Mouse (Mus musculus): ENCODE measurements at regions not wholly inside any gene's neighbourhood (a gene's known extent, or its start where the extent isn't known, plus 50 kb on each side); places are given as distances from the start of the nearest gene placed in this dataset.

- no peak for DNase-seq (ENCODE audit: low read depth, low spot score)
Measured at GRCm38 (mm10) chr7:72737792-72738191, 431.4 kb upstream of the Mctp2 start.

- no peak for DNase-seq (ENCODE audit: low read depth, low spot score)
Measured at GRCm38 (mm10) chr7:72738324-72738944, 432.0 kb upstream of the Mctp2 start.

- no peak for DNase-seq (ENCODE audit: low read depth, low spot score)
Measured at GRCm38 (mm10) chr7:72742376-72742775, 436.0 kb upstream of the Mctp2 start.

DNA sequence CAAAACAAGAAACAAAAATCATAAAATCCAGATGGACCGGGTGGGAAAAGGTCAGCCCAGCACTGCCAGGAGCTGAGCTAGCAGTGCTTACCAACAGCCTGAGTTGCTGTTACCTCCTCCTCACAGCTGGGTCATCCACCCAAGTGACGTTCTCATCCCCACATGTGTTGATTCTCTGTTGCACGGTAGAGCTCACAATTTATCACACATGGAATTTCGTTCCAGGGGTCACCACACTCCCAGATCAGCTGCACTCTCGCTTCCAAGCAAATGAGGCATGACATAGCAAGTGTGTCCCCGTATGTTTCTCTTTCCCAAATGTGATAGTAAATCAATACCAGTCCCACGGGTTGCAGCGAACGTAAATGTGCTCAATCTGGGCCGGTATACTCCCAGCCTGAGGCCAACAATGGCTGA lies 445.1 kb upstream of the Mctp2 start:
- no peak for DNase-seq (ENCODE audit: low read depth, low spot score)

DNA sequence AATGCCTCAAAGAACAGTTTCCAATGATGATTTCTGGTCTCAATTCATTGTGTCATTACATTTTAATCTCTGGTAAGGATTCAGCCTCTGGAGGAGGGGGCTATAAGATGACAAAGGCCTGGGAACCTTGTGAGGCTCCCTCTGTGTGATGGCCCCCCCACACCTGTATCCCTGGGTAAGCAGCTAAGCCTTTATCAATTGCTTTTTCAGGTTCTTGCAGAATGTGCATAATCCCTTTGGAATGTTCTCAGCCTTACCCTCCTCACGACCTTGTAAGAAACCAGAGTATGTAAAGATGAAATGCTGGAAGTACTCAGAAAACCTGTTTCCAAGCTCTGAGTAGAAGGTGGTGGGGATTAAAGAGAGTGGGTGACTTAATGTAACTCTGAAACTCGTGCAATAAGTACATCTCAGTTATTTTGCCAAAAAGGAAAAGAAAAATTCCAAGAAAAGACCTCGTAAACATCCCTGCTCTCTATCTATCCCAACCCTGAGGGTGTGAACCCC lies 446.7 kb upstream of the Mctp2 start:
- DNase-seq (ENCODE audit: low read depth, low spot score), result no peak

GRCm38 (mm10) chr7:72762711-72763110 lies 456.3 kb upstream of the Mctp2 start:
- DNase-seq (ENCODE audit: low read depth, low spot score), result no peak

DNA sequence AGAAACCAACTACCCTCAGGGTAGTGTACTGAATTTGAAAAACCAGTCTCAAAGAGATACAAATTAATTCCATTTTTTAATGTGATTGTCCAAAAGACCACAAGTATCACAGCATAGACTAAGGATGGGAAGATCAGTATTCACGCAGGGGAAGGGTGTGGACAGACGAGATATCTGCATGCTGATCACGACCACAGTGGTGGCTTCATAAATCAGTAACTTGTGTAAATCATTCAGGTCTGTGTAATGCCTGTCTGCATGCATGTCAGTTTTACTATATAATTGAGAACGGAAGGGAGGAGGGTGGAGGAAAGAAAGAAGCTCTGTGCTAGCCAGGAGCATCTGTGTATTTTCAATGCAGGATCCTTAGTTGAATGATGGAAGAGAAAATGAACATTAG lies 462.3 kb upstream of the Mctp2 start:
- DNase-seq (ENCODE audit: low read depth, low spot score), result no peak

GRCm38 (mm10) chr7:72774031-72774770 lies 467.8 kb upstream of the Mctp2 start:
- DNase-seq (ENCODE audit: low read depth, low spot score), result no peak

- no peak for DNase-seq (ENCODE audit: low read depth, low spot score)
Measured at GRCm38 (mm10) chr7:72774771-72775119, 468.3 kb upstream of the Mctp2 start.

GRCm38 (mm10) chr7:72787306-72787705 lies 480.9 kb upstream of the Mctp2 start:
- no peak for DNase-seq (ENCODE audit: low read depth, low spot score)

GRCm38 (mm10) chr7:72788261-72788660 lies 481.9 kb upstream of the Mctp2 start:
- DNase-seq (ENCODE audit: low read depth, low spot score), result no peak

DNA sequence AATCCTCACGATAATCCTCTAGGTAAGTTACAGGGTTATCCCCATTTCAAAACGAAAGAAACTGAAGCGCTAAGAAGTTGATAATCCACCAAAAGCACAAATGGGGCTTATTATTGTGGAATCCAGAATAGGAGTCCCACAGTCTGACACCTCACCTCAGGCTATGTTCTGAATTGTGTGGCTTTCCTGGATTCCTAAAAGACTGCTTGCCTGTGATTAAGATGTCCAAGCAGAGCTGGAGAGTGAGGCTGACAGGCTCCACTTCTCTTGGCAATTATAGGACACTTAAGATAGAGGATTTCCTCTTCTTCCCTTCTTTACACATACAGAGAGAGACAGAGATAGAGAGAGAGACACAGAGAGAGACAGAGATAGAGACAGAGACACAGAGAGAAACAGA lies 515.7 kb upstream of the Mctp2 start:
- DNase-seq (ENCODE audit: low read depth, low spot score), result no peak

GRCm38 (mm10) chr7:72826597-72826996 lies 520.2 kb upstream of the Mctp2 start:
- DNase-seq (ENCODE audit: low read depth, low spot score), result no peak

GRCm38 (mm10) chr7:72835423-72835822 lies 529.0 kb upstream of the Mctp2 start:
- no peak for DNase-seq (ENCODE audit: low read depth, low spot score)

GRCm38 (mm10) chr7:72836026-72836425 lies 529.6 kb upstream of the Mctp2 start:
- no peak for DNase-seq (ENCODE audit: low read depth, low spot score)

GRCm38 (mm10) chr7:72836457-72836985 lies 530.1 kb upstream of the Mctp2 start:
- no peak for DNase-seq (ENCODE audit: low read depth, low spot score)

DNA sequence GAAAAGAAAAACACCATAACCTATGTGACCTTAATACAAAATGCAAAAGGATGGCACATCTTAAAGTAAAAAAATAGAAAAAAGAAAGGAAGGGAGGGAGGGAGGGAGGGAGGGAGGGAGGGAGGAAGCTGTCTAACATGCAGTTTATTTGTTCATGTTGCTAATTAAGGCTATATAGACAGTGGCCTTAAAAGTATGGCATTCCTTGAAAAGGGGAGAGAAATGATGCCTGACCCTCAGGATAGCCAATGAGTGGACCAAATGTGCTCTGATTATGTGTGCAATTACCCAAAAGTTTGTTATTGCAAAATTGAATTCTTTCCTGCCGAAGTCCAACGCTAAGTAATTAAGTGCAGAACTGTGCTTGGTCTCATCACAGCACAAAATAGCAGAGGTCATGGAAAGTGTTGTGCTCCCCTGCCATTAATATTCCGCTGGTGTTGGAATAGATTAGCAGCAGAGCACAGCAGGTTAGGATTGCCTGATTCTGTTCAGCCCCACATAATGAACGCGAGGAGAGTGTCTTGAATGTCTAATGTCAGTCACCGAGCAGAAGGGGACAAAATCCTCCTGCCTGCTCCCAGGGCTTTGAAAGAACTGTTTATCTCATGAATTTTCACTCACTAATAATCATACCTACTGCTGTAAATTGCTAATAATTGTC lies 531.7 kb upstream of the Mctp2 start:
- no peak for DNase-seq (ENCODE audit: low read depth, low spot score)

GRCm38 (mm10) chr7:72851346-72851745 lies 524.0 kb upstream of the Rgma start:
- DNase-seq (ENCODE audit: low read depth, low spot score), result no peak

DNA sequence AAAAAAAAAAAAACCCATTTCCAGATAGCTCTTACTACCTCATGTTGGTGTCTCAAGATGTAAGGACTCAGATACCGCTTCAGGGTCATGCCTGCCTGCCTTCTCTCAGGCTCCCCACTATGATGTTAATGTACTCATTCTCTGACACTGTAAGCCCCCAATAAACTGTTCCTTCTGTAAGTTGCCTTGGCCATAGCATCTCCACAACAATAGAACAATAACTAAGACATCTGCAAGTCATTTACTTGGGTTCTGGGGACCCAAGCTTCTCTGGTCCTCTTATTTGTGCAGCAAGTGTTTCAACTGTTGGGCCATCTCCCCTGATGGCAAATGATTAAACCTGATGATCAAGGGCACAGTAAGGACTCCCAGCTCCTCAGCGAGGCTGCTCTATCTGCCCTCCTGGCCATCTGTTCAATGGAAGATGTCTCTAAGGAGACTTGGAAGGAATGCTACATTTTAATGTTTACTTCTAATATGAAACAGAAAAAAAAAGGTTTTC lies 520.8 kb upstream of the Rgma start:
- no peak for DNase-seq (ENCODE audit: low read depth, low spot score)

DNA sequence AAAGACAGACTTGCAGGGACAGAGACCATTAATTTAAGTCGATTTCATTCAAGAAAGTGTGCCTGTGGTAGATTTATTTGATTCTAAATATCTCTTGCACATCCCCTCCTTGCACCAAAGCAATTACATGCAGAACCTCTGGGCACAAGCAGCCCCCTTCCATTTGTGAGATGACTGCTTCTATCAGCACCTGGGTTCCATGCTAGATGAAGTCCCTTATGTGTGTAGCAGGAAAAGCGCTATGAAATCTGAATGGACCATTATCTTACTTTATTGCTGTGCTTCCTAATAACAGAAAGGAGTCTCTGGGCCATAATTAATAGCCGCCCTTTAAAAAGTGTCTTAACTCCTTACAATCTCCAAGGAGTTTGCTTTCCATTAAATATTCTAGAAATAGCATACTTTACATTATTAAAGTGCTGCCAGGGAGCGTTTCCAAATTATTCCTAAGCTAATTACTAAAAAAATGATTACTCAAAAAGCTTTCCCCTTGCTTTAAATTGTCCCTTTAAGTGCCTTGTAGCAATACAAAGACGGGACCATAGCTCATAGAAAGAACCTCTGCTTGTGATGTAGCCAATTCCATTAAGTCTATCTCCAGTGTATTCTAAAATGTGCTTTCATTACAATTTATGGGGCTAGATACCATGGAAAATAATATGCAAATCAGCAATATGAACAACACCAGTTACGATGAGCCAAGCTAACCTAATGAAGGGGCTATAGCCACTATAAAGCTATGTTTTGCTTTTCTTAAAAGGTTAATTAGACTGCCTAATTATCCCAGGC lies 508.1 kb upstream of the Rgma start:
- no peak for DNase-seq (ENCODE audit: low read depth, low spot score)

DNA sequence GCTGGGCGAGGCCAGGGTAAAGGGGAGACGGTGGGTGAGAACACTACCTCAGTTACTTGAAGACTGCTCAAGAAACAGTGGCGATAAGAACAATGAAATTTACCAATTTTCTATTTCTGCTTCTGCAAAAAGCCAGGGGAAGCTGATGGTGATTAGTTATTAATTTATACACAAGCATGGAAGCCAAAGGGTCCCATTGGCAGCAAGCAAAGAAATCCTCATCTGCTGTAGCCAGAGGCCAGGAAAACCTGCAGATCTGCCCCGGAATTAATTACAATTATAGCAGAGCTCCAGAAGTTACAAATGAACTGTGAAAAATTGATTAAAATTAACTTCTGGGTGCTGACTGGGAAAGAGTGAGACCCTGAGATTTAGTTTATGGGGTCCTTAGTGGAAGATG lies 506.2 kb upstream of the Rgma start:
- DNase-seq (ENCODE audit: low read depth, low spot score), result no peak

DNA sequence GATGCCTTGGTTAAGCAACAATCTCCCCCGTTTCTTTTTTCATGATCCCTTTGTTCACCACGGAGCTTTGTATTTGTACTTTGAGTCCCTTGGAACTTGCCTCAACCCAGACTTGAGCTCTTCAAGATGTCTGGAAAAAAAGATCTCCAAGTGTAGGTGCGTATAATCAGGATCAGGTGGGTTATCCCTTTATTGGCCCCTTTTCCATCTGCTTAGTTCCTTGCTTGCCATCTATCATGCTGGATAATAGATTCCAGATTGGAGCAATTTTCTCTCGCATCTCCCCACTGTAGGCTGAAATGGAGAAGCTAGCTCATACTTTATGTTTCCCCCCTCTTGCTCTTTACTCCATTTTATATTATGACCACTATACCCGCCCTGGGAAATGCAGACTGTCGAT lies 474.5 kb upstream of the Rgma start:
- no peak for DNase-seq (ENCODE audit: low read depth, low spot score)
